Mouse (Mus musculus): ENCODE measurements around the gene Pdhb.
"Not testable (repeated sequence)": the region's sequence is repeated elsewhere in the genome, so short reads cannot be mapped to it uniquely, and the experiment has no call there.

The Pdhb gene

GRCm38 (mm10) chr14:8135130-8135529 lies 37.7 kb downstream of the Pdhb start:
- peak; percentile 59 to 78 for DNase-seq (ENCODE audit: low spot score in 2 of 2)

DNA sequence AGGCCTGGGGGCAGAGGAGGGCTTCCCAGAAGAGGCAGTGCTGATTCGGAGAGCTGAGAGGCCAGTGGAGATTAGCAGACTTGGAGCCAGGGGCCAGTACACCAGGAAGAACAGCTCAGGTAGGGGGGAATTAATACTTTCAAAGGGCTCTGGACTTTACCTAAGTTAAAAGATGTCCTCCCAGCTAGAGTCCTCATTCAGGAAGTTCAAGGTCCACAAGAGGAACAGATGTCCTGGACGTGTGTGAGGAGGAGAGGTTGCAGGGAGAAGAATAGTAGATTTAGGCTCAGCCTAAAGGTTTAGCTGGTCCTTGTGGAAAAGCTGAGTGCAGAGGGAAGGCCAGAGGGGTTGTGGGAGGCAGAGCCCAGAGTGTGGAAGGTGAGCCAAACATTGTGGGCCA lies 38.6 kb downstream of the Pdhb start:
- DNase-seq (ENCODE audit: low spot score in 2 of 2), result no peak

- DNase-seq (ENCODE audit: low spot score in 2 of 2), result no peak
Observed at GRCm38 (mm10) chr14:8132789-8133188, 40.0 kb downstream of the Pdhb start.

DNA sequence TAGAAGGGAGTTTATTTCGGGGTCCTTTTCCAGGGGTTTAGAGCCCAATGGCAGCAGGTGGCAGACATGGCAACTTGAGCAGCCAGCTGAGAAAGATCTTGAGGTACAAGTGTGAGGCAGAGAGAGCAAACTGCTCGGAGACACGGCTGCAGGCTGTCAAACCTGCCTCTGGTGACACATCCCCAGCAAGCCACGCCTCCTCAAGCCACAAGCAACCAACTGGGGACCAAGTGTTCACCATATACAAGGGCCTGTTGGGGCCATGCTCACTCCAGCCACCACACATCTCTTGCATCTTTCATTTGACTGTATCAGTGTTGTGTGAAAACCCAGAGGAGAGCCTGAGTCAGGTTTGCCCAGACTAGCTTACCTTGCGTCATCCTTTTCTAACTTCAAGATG lies 44.9 kb downstream of the Pdhb start:
- no peak for DNase-seq (ENCODE audit: low spot score in 2 of 2)

DNA sequence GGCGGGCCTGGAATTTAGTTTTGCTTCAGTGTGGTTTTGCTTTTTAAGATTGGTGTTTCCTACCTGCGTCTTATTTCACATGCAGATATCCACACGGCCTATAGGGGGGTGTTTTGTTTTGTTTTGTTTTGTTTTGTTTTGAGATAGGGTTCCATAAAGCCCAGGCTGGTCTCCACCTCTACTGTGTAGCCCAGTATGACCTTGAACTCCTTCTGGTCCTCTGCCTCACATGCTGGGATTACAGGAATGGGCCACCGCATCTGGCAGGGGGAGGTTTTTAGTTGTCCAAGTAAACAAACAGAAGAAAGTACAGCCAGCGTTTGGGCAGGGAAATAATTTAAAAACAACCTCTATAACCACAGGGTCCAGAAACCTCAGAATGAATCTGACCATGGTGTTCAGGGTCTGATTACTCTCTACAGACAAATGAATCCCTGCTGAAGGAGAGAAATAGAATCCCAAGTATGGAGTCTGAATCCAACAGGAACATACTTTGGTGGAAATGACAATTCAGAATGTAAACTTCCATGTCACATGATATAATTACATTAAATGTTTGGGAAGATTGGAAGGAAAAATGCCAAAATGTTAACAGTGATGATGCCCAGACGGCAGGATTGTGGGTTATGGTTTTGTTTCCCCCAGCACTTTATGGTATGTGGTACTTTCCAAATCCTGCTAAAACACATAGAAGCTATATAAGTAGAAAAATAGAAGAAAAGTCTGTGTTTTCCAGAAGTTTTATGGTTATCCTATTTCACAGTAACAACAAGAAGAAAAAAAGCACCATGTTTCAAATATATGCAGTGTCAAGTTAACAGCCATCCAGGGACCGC lies 48.6 kb downstream of the Pdhb start:
- no peak for DNase-seq (ENCODE audit: low spot score in 2 of 2)

GRCm38 (mm10) chr14:8123611-8124010 lies 49.2 kb downstream of the Pdhb start:
- not testable (repeated sequence) for DNase-seq (ENCODE audit: low spot score in 2 of 2)

DNA sequence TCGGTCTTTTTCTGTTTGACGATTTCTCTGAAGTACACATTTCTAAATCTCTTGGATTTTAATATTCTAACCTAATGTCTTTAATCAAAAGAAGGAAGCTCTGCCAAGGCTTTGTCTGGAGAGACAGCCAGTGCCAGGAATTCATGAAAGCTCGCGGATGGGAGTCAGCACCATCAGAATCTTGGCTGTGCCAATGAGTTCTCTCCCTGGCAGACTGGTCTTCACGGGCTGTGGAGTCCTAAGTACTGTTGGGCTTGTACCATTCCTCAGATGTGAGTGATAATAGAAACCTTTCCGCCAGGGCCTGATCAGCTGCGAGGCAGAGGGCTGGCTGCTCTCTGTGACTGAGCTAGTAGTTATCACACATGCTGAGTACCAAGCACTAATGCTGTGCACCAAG lies 49.7 kb downstream of the Pdhb start:
- no peak for DNase-seq (ENCODE audit: low spot score in 2 of 2)

DNA sequence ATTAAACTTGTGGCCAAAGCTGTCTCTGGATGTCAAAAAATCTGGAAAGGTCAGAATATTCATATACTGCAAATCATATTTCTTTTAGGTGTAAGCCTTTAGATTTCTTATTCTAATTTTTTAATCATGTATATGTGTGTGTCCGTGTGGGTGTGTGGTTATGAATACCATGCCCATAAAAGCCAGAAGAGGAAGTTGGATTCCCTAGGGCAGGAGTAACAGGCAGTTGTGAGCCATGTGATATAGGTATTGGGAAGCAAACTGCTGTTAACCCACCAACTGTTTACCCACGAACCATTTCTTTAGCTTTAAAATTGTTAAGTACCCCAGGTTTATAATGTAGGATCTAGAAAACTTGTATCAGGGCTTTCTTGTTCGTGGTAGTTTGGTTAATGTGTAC lies 52.9 kb downstream of the Pdhb start:
- DNase-seq (ENCODE audit: low spot score in 2 of 2), result no peak

GRCm38 (mm10) chr14:8119454-8119853 lies 53.4 kb downstream of the Pdhb start:
- no peak for DNase-seq (ENCODE audit: low spot score in 2 of 2)

- no peak for DNase-seq (ENCODE audit: low spot score in 2 of 2)
Observed at GRCm38 (mm10) chr14:8117371-8117770, 55.5 kb downstream of the Pdhb start.

All from left cerebral cortex, adult 9 months (tissue).